Mouse (Mus musculus) spleen, adult 18-20 months (tissue): ENCODE measurements around the gene Prom1.
"Not testable (repeated sequence)": the region's sequence is repeated elsewhere in the genome, so short reads cannot be mapped to it uniquely, and the experiment has no call there.

Source experiments
- DNase-seq, 2 experiments: peaks; one replicate each; pipeline ENCODE4 v3.0.0; 2022; ENCODE audit warnings: mixed read lengths in 2 of 2

Gene Prom1

DNA sequence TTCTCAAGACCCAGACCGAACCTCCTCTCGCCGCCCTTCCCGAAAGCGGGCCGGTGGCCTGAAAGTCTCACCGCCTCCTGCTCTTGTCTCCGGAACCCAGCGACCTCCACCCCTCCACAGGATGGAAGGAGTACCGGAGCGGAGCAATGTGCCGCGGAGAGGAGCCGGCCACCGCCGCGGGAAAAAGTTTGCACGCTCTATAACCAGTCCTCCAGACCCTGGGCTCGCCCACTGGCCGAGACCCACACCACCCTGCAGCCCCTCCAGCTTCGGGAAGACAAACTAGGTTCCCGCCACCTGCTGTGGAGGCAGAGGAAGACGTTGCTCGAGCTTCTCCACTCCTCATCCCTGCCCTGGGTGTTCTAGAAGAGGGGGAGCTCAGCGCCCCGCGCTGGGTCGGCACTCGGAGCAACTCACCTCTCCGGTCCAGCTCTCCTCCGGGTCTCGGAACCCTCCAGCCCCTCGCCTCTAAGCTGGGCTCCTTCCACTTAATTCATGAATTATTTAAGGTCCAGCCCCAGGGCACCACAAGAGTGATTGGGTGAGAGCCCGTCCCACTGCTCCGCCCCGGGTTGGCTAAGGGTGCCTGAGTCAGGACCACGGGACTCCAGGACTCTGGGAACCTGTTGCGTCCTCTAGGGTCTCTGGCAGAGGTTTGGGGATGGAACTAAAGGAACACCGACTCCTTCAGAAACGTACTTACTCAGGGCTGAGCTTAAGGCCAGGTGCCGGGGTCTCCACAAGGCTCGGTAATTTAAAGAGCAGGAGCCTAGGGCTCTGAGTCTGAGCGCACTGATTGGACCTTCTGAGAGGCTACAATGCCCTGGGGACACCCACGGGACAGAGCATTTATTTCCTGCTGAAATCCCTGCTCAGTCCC, at the start of gene Prom1:
Gene Prom1, minus strand, starts transcription at position 802 of the 880 bp plus-strand sequence.
- DNase-seq, result no peak

DNA sequence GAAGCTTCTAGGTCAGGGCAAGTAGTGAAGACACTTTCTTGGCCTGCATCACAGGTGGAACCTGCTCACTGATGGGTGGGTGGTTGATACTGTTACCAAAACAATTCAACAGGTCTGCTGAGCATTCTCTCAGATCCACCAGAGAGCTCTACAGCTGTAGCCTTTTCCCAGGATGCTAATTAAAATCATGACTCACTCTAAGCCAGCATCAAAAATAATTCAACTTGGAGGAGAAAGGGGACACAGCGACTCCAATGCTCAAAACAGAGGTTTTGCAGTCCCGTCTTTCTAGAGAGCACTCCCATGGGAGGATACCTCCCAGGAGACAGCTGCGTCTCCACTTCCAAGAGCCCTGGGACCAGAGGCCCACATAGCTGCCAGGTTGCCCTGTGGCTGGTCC, 45.9 kb upstream of the Prom1 start:
- DNase-seq, result no peak

DNA sequence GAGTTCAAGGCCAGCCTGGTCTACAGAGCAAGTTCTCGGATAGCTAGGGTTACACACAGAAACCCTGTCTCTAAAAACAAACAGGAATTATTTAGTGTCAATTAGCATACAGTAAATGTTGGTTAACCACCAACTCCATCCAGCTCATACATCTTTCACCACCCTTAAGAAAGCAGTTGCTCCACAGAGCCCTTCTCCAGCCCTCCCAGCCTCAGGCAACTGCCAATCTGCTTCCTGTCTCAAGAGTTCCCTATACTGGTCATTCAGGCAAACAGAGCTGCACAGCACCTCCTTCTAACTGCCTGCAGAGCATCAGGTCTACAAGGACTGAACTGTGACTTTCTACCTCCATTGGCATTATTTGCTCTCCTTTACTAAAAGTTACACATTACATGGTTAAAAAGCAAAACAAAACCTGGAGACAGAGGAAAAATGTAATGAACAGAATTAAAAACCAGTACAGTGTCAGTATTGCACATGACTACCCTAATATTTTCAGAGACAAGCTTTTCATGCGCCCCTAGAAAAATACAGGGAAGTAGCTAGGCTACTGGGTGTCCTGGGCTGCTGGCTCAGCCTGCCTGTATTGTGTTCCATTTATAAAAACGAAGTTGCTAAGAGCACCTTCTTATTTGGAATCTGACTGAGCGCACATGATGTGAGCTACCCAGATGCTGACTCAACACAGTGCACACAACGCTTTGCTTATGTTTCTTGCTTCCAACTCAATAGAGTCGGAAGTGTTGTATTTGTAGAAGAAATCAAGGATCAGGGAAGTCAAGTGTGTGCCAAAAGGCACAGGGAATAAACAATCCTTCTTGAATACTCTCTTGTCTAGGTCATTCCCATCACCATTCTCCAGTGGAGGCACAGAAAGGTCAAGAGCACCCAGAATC, 44.9 kb upstream of the Prom1 start:
- no peak for DNase-seq

DNA sequence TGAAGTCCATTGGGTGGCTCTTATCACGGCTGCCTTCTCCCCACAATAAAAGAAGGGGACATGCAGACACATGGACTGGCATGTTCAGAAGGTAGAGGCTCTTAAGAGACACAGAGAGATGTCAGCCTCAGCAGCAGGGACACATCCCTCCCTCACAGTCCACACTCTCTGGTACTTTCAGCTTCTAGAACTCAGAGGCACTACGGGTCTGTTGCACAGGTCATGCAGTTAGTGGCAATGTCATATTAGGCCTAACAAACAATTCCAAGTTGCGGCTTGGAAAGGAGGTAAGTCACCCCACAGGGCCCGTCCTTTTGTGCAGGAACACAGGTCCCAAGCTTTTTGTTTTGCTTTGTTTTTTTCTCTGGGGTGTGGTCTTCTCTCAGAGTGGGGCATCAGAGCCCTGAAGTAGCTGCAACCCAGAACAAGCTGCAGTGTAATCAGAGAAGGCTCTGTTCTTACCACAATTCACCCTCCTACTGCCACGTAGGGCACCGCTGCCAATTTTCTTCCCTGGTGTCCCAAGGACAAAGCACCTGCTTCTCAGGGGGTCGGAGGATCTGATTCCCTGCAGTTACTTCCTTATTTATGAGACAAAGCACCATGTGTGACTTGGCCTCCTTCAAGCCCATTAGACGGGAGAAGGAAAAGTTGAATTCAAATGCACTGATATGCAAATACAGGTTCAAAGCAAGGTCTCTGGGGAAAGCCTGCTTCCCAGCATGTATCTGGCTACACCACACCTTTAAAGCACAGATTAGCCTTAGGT, 41.8 kb upstream of the Prom1 start:
- no peak for DNase-seq

DNA sequence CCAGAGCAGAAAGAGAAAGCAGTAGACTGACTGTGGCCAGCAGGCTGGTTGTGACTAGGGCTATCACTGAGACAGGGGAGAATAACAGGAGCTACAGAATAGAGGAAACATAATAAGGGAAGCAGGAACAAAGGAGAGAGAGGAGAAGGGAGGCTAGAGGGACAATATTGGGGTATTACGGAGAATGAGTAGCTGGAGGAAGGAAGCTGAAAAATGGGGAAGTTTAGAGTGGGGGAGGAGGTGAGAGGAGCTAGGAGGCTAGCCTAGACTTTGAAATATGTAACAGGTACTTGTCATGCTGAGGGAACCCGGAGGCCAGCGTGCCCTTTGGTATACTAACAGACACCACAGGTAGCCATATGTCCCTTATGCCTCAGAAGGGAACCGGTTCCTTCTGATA, 25.7 kb upstream of the Prom1 start:
- DNase-seq, result no peak

DNA sequence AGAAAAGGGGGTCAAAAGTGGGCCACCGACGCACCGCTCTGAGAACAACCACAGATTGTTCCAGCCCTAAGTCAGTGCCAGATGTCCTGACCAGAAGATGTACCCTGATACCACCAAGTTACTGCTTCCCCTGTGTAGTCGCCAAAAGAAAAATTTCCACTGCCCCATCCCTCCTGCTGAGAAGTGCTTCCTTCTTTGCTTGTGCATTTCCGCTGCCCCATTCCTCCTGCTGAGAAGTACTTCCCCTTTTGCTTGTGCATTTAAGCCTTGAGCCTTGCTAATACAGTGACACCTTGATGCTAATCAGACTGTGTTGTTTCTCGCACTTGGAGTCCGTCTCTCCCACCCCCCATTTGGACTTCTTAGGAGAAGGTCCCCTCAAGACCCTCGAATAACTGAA, 24.7 kb upstream of the Prom1 start:
- not testable (repeated sequence) for DNase-seq

DNA sequence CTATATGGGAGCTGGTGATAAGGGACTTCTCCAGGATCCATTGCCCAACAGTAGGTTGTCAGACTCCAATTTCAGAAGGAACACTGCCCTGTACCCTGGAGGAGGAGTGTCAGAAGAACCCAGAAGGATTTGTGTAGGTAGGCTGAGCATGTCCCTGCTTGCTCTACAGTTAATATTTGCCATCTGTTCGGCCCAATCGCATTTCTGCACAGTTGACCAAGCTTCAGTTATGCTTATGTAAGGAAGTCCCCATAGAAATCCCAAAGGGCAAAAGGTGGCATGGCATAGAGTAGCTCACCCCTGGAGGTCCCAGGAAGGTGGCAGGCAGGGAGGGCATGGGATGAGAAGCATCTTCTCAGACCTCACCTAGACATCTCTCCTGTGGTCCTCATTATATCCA, 19.6 kb upstream of the Prom1 start:
- no peak for DNase-seq

DNA sequence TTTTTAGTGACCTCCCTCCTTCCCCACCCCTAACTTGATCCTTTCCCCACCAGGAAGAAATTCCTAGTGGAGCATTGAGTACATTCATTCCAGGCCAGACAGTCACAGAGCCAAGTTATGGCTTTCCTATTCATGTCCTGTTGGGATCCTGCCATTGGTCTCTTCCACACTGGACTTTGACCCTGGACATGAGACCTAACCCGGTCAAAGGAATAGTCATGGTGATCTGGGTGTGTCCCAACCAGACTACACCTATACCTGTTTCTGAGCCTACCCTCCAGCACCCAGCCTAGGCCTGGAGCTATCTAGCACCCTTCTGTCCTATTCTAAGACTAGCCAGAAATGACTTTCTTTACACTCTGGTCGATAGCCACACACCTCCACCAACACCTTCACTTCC, 11.3 kb upstream of the Prom1 start:
- no peak for DNase-seq

DNA sequence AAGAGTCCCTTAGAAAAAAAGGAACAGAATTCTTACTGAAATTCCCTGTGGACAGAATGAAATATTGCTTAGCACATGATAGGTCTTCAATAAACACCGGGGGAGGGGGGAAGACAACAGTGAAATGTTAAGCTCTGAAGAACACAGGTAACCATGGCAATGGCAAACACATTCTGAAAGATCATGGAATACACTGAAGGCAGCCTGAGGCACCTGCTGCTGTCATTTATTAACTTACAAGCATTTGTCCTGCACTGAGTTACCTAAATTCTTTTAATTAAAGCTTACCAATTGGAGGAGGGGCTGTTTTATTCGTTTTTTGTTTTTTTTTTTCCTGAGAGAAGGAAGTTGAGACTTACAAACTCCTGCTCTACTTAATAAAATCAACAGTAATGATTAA, 7.3 kb upstream of the Prom1 start:
- no peak for DNase-seq

DNA sequence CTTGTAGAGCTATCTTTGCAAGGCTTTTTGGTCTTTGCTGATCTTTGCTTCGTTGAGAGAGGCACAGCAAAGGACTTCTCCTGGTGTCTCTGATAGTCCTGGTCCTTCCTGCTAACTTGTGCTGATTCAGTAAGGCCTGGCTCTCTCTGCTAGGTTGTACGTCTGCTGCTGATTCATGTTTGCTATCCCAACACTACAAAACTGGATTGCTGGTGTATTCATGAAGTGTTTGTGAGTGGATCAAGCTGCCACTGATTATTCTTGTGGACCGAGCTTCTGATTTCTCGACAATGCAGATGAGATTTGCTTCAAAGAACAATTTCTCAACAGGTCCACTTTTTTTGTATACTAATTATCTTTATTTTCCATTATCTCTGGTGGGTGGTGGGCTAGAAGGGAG, 6.3 kb upstream of the Prom1 start:
- no peak for DNase-seq

DNA sequence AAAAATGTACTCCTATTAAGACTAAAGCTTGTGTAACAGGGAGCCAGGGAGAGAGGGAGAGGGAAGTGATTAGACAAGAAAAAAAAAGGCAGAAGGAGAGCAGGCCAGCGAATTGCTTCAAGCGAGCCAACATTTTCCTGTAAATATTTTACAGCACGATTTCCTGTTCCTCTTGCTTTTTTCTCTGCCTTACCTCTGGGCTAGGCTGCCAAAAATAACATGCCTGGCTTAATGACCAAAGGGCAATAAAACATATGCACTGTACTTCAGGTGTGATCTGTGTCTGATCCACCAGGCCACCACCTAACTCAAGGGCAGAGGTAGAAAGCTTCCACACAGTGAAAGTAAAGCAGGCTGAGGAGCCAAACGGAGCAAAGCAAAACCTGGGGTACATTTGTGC, 3.4 kb upstream of the Prom1 start:
- no peak for DNase-seq

DNA sequence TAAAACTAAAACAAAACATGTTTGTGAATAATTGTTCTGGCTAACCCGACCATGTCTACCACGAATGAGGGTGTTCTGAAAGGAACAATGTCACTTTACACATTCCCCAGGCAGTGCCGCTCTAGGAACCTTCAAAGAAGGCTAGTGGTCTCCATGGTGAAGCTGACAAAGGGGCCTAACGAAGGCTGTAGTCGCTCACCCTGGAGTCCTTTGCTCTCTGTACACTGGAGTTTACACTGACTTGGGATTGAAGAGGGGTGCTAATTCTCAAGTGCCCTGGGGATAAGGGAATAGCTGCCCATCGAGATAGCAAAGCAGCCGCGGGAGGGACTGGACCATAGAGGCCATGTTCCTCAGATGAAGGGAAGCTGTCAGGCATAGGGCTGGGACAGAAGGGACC, 2.9 kb upstream of the Prom1 start:
- DNase-seq, result no peak

DNA sequence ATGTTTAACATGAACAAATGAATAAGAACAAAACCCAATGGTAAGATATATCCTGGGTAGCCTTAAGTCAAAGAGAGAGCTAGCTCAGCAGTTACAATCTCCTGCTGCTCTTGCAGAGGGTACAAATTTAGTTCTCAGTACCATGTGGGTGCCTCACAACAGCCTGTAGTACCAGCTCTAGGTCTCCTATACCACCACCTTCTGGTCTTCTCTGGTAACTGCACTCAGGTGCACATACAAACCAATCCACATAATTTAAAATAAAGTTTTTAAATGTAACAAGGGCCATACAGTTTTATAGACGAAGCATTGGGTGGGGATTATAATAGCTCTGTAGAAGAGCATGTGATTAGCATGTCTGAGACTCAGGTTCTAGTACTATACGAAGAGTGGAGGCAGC, 2.3 kb upstream of the Prom1 start:
- no peak for DNase-seq

DNA sequence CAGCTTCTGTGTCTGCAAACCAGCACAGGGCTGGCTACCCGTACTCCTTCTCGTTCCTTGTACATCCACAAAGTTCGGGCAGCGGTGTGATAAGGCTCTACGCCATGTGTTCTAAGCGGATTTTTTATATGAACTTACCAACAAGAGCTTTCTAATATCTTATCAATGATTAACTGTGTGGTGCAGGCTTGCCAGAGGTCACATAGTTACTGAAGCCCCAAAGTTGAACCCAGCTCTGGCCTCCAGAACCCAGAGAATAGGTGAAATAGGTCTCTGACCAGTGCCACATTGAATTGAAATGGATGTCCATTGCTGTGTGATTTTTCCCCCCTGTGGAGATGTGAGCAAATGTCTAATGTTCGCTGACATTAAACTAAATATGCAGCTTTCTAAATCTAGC, 1.3 kb upstream of the Prom1 start:
- DNase-seq, result no peak

DNA sequence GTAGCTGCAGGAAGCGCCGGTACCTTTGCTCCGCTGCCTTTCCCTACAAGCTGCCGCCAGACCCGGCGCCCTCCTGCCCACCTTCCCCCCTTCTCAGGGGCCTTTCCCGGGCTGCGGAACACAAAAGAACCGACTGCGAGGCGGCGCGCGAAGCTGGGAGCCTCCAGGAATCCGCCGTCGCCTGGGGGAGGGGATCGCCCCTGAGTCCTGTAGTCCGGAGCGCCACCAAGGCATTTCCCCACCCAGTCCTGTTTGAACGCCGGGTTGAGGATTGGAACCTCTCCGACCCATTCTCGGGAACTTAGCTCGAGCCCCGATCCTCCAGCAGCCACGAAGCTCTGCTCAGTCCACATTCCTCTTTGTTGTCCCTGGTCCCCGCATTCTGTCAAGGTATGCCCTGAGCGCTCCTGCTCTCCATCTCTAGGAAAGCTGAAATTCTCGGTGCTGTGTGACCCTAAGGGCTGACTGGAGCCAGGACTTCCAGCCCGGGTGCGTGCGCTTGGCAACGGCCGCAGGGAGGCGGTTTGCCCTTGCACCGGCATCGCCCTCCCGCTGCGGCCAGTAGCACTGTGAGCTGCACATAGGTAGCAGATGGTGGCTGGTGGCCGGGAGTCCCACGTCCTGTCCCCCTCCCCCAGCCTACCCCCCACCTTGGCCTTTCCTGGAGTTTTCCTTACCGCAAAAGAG, 1.1 kb downstream of the Prom1 start:
- DNase-seq, result no peak

DNA sequence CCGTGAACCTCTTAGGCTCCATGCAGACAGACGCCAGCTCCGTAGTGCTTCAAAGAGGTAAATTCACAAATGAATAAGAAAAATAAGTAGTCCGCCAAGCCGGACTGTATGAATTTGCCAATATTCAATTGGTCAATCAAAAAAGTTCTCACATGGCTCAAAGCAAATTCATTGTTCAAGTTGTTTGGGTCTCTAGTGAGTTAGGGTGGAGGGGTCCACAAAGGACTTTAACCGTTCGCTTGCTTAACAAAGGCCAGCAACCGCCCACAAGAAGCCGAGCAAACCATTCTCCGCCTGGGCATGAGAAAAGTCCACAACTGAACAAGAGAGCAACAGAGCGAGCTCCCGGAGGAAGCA, 1.7 kb downstream of the Prom1 start:
- DNase-seq, result no peak

DNA sequence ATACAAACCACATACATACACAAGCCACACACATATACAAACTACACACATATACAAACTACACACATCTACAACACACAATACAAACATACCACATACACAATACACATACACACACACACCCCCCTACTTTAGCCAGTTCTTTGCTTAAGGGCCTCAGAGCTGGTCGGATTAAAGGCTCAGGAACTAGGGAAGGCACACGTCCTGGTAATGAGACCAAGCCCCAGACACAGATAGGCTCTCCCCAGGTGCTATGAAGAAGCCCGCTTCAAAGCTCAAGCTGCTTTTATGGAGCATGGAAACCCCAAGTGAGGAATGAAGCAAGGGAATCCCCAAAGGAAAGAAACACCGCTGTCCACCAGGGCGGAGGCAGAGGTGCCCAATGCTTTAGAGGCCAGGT, 4.8 kb downstream of the Prom1 start:
- DNase-seq, result no peak

DNA sequence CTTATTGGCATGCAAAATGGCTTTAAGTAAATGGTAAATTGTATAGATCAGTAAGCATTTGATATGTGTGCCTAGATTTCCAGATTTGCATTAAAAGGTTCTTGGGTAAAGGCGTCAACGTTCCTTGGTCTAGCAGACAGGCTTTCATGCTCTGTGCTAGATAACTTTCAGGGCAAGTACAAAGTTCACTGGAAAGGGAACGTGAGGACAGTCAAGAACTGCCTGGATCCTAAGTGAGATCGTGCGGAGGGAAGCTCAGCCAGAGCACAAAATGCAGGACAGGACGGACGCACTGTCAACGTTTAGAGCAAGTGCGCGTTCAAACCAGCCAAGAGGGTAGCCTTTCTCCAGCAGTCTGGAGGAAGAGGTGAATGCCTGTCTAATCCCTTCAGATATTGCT, 5.7 kb downstream of the Prom1 start:
- no peak for DNase-seq

DNA sequence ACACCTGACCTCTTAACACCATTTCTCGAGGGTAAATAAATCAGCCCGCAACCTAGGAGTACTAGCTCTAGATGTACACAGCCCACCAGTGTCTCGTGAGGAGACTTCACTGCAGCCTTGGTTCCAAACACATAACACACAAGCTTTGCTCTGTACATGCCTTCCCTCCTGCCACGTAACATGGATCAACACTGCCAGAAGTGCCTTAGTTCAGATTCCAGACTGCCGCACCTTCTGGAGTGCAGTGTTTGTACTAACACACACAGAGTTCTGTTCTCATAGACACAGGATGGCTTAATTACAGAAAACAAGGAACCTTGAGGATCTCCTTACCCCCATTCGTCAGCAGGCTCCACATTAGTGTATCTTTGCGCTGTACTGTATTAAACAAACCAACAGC, 6.1 kb downstream of the Prom1 start:
- DNase-seq, result no peak

DNA sequence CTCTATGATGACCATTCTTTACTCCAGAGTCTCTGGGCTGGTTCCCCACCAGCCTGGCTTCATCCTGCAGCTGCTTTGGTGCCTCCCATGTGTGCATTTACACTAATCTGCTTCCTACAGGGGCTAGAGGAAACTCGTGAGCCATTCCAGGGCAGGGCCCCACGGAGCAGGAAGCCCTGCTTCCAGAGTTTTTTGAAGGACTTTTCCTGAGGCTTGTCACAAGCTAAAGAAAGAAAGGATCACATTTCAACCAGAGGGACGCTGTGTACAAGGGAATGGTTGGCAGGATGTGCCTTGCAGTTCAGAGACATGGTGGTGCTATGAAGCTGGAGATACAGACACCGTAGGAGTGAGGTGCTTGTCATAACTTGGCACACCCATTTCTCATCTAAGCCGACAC, 14.8 kb downstream of the Prom1 start:
- no peak for DNase-seq

DNA sequence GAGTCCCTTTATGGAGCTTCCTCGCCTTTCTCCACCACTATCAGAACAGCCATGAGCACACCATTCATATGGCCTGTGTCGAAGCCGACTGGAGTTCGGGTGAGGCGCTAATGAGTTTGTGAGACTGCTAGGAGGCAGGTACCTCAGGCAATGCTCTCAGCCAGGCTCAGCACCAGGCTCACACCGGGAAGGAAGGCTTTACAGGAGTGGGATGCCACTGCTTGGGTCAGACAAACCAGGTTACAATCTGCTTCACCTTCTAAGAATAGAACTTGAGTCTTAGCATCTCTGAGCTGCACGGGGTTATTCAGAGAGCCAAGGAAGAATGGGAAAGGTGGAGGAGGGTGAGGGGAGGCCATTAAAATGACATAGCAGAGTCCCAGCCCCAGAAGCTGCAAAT, 16.0 kb downstream of the Prom1 start:
- no peak for DNase-seq

DNA sequence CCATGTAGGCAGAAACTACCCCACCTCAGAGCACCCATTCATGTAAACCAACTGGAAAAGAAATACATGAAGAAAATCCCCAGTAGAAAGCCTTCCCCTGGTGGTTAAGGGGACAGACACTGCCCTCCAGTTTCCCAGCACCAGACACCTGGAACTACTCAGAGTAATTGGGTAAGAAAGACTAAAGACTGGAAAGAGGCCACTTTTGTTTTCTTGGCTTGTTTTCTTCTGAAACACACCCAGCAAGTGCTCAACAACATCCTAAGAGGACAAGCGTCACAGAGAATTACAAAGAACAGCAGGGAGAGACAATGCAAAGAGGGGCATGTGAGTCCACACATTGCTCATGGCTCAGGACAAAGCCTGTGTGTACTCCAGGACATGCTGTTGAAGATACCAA, 20.7 kb downstream of the Prom1 start:
- no peak for DNase-seq
